Mouse (Mus musculus) kidney, adult 8-10 months (tissue): ENCODE results near the gene Mfsd12.
A peak's percentile ranks its signal among the peaks of the same experiment; 100 is the strongest.

Source experiments
- DNase-seq, 2 experiments: peaks; one replicate each; pipeline ENCODE4 v3.0.0; 2022

Mfsd12 gene

DNA sequence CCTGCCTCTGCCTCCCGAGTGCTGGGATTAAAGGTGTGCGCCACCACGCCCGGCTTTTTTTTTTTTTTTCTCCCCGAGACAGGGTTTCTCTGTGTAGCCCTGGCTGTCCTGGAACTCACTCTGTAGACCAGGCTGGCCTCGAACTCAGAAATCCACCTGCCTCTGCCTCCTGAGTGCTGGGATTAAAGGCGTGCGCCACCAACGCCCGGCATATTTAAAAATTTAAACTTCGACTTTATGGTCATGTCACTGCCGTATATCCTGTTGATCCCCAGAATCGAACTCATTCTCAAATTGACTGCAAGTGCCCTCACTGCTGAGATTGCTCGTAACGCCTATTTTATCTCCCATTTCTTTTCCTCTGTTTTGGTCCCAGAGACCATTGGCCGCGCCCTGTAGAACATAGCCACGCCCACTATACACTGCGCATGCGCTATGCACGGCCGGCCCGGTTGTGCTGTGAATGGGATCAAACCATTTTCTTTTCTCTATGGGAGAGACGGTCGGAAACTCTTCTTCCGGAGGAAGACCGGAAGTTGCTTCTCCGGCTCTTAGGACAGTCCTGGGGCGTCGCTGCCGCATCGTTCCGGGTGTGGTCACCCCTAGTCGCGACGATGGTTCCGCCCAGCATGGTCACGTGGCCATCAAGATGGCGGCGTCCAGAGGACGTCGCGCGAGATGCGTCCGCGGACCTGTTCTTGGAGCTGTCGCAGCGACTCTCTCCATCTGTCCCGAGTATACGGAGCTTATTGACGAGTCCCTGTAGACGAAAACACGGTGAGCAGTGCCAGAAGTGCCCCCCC lies 26.7 kb downstream of the Mfsd12 start, which contains the start of the genes Dohh and Gm48551:
Dohh (plus strand) TSS at position 627 of the 803 bp plus-strand sequence.
Gm48551 (plus strand) TSS at position 665 of the 803 bp plus-strand sequence.
- DNase-seq, result peak; percentile 99

DNA sequence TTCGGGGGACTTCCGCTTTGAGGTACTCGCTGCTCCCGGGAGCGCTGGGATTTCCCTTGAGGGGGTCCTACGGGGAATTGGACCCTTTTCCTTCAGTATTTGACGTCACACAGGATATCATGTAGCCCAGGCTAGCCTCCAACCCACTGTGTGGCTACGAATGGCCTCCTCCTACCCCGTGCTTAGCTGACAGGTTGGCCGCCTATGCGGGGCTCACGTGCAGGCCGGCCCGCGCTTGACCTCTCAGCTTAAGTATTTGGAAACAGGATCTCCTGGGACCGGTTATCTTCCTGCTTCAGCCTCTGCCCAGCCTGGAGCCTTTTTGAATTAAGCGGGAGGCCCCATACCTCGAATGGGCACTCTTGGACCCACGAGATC lies 27.3 kb downstream of the Mfsd12 start:
- DNase-seq, result no peak

- DNase-seq, result no peak
Observed at GRCm38 (mm10) chr10:81385603-81386306, 28.5 kb downstream of the Mfsd12 start.

DNA sequence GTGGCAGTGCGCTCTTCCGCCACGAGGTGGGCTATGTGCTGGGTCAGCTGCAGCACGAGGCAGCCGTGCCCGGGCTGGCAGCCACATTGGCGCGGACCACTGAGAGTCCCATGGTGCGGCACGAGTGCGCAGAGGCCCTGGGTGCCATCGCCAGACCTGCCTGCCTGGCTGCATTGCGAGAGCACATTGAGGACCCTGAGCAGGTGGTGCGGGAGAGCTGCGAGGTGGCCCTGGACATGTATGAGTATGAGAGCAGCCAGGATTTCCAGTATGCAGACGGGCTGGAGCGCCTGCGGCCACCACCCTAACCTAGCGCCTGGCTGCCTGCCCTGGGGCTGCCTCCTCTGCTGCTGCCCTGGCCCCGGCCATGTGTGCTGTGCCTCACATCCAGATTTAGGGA lies 30.4 kb downstream of the Mfsd12 start:
- no peak for DNase-seq

DNA sequence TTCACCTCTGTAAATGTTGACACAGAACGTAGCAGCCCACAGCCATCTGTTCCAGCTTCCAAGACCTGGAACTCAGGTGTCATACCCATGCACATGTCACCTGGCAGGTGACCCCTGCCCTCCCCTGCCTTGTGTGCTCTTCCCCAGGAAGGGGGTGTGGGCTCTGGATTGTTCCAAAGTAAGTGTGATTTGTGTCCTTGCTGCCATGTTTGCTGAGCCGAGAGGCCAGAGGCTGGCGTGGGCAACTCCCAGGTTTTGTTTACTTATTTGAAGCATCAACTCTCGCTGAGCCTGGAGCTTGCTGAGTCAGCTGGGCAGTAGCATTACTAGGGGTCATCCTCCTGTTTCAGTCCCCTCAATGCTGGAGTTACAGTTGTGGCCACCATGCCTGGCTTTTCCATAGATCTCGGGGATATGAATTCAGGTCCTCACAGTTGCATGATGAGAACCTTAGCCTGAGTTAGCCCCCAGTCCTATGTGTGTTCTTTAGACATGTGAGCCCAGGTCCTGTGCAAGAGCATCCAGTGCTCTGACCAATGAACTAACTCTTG lies 31.3 kb downstream of the Mfsd12 start, which contains the start of gene Gm48552:
Gm48552 (plus strand) TSS at position 501 of the 551 bp plus-strand sequence.
- no peak for DNase-seq

- peak; percentile 69 to 75 for DNase-seq
Observed at GRCm38 (mm10) chr10:81389373-81389772, 32.1 kb downstream of the Mfsd12 start.

DNA sequence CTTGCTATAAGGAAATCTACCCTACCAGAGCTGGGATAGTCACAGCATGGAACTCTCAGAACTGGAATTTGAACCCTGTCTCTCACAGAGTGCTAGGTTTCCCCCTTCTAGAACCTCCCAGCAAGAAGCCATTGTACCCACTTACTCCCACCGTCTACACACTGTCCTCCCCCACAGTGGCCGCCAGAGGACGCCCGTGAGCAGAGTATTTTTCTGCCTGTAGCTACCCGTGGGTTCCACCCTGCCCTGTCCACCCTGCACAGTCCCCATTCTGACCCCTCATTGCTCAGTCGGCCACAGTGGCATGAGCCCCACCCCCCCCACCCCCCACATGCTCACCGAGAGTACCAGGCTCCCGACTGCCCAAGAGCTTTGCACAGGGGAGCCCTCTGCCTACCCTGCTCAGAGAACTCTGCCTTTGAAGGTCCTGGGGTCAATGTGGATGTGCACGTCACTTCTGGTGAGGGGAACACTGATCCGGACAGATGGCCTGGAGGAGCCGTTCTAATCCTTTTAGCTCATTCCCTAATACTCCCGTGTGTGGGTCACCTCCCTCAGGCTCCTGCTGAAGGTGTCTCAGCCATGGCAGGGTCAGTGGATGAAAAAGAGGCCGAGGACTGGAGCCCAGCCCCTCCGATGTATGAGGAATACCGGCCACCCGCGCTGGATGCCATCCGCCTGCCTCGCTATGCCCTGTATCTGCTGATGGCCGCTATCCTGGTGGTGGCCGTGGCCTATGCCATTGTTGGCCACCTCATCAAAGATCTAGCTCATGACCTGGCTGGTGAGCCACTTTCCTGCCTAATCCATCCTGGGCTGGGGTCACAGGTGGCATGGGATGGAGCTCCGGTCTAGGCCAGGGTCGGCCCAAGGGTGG lies 32.7 kb downstream of the Mfsd12 start:
- peak in 1 of 2 experiments; percentile 78 for DNase-seq

DNA sequence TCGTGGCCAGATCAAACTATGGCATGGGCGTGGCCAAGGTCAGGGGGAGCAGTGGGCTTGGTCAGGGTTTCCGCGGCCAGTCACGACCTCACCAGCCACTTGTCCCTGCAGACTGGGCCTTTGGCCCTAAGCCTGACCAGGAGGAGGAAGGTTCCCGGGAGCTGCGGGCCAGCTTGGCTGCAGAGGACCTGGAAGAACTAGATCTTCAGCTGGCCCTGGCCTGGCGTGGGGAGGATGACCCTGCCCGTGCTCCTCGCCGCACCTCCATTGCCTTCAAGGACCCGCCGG lies 33.3 kb downstream of the Mfsd12 start:
- no peak for DNase-seq

DNA sequence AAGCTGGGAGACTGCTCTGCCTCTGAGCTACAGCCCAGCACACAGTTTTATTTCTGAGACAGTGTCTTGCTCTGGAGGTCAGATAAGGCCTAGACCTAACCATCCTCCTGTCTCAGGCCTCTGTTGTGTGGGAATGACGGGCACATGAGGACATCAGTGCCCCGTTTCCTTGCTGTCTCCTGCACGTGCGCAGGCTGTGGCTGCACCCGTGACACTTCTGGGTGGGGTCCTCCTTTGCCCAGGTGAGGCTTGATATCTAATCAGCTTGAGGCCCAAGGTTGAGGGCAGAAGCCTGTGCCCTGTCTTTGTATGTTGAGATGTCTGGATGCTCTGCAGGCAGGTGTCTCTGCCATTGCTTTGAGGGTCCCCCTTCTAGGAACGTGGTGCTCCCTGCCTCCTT lies 35.0 kb downstream of the Mfsd12 start:
- no peak for DNase-seq

DNA sequence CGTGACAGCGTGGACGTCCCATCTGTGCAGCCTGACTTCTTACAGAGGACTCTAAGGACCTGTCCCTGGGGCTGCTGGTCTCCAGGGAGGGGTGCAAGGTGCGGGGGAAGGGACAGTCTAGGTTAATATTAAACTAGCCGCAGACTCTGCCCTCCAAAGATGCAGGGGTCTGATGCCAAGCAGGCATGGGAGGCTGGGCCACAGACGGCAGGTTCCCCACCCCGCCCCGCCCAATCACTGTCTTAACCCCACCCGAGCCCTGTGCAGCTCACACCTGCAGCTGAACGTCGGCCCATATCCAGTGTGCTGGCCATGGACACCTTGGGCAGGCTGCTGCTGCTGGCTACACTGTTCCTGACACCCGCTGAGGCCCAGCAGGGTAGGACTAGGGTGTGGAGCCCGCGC lies 35.5 kb downstream of the Mfsd12 start, which contains the start of gene Smim24:
Smim24 (plus strand) TSS at position 271 of the 405 bp plus-strand sequence.
- peak; percentile 78 to 87 for DNase-seq

- peak in 1 of 2 experiments; percentile 47 for DNase-seq
Observed at GRCm38 (mm10) chr10:81393456-81394063, 36.3 kb downstream of the Mfsd12 start.

GRCm38 (mm10) chr10:81395127-81395526 lies 37.8 kb downstream of the Mfsd12 start:
- peak in 1 of 2 experiments; percentile 81 for DNase-seq

DNA sequence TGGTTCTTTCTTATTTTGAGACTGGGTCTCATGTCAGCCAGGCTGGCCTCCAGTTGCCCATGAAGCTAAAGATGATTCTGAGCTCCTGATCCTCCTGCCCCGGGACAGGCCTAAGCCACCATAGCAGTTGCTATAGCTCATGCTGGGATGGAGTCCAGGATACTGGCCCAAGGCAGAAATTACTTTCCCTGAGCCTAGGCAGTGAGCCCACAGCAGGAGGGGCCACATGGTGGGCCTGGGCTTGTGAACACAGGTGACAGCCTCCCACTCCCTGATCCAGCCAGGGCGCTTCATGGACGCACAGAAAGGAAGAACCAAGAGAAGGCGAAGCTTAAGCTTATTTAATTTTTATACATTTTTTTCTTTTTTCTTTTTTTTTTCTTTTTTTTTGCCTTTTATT lies 38.6 kb downstream of the Mfsd12 start:
- no peak for DNase-seq

DNA sequence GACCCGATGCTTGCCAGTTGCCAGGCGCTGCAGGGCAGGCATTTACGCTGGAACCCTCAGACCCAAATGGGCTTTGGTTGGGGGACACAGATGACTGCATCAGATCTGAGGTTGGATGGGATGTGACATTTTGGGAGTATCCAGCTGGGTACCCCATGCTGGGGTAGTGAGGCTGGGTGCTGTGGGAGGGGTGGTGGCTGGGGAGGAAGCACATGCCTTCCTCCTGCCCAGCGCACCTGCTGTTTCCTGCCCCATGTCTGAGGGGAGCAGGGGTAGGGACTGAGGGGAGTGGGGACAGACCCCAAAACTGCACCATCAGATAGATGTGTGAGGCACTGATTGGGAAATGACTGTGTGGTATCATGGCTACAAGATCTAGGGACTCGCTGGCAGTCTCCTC lies 39.5 kb downstream of the Mfsd12 start:
- DNase-seq, result no peak

DNA sequence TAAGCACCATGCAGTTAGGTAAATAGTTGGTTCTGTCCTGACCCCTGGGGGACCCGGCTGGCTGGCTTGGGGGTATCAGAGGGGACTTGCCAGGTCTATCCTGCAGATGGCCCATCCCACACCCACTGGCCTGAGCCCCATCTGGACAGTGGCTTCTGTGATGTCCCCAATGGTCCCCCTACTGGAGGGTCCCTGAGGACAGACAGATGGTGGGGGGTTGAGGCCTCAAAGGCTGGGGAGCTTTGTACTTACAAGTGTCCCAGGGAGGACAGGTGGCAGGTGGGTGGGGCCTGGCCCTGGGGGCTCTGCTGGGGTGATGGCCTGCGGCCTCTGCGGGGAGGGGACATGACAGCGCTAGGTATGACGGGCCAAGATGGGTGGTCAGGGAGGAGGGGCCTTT lies 42.0 kb downstream of the Mfsd12 start:
- no peak for DNase-seq

GRCm38 (mm10) chr10:81399798-81400308 lies 42.6 kb downstream of the Mfsd12 start:
- DNase-seq, result no peak

DNA sequence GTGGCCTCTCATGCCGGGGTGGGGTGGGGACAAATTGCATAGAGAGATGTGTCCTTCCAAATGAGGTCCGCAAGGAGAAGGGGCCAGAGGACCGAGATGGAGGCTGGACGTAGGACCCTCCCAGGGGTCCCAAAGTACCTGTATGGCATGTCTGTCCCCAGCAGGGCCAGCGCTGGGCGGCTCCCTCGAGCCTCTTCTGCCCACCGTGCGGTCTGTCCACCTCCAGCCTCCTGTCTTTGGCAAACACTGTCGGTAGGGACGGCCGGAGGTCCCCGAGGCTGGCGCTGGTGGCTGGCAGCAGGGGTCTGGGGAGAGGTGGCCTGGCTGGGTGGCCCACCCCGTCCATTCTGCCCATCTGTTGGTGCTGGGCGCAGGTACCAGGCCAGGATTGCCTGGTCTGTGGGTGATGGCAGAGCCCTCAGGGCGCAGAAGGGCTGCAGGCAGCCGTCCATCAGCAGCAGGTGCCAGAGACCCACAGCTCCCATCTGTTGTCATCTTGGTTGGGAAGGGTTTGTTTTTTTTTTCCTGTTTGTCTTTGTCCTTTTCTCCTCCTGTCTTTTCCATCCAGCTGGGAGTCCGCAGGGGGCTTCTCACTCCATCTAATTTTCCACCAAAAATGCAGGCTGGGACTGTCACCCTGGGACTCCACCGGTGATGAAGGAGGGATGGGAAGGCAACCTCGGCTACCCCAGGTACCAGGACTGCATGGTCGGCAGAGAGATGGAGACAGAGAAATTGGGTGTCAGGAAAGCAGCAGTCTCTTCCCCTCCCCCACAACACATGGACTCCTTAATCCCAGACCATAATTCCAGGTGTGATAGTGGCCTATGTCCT lies 43.3 kb downstream of the Mfsd12 start:
- DNase-seq, result no peak

GRCm38 (mm10) chr10:81401205-81401520 lies 43.9 kb downstream of the Mfsd12 start:
- DNase-seq, result no peak

GRCm38 (mm10) chr10:81401521-81402226 lies 44.4 kb downstream of the Mfsd12 start:
- peak; percentile 67 to 68 for DNase-seq

DNA sequence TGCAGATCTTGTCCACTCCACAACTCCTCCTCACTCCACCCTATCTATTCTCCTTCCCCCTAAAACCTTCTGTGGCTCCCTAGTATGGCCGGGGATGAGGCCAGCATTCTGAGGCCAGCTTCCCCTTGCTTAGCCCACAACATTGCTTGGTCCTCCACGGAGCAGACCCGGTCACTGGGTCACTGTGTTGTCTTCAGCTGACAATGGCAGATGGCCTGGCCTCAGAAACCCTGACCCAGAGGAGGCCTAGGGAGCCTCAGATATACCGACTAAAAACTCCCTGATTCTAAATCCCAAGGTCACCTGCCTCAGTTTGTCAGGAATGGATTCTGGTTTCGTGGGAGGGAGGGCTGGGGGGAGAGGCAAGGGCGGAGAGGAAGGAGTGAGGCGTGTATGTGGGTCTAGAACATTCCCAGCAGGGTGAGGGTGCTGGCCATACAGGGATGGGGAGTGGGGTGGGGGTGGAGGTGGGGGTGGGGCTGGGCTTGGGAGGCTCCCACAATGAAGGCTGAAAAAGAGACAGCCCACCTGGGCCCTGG lies 45.0 kb downstream of the Mfsd12 start:
- DNase-seq, result no peak
